Mouse (Mus musculus): ENCODE measurements around the gene Dock1. TPM values are rescaled to one million over a fixed set of nuclear protein-coding genes. Genes with fewer than 3 reads are reported as not detected.

Dock1 gene
- total and polyA plus RNA-seq, 3 experiments: not detected

DNA sequence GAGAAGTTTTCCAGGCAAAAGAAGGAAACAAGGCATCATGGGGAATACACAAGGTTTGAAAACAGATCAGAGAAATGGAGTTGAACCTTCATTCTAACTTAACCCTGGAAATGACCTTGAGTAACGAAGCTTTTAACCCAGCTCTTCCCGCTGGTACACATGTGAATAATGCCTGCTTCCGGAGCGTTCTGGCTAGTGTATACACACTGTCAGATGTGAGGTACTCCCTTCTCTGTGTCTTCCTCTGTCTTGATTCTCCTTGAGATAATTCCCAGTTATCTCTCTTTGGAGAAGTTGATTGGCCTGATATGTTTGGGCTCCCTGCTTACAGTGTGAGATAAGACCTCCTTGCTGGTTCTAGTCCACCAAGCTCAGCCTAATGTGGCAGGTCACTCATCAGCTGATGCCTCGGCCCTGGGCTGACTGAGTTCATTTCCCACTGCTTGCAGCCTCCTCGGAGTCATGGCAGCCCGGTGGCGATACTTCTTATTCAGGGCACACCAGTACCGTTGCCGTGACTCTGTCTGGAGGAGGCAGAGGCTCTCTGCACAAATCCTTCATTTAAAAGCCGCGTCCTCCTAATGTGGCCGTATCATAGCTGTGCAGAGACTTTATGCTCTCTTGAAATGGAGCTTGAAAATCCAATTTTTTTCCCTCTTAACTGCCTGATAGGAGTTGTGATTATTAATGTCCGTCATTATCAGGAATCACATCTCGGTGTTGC, 102.6 kb downstream of the Dock1 start:
- DNase-seq (ENCODE audit: extremely low read depth): no peak
- H3K79me2 ChIP-seq (replicated peaks; ENCODE audit: control insufficient read depth, extremely low read depth, insufficient read depth, poor library complexity, severe bottlenecking): no peaks in the 10 kb centered on the region
- H3K27me3 ChIP-seq (replicated peaks): no peaks in the 10 kb centered on the region
- TF ChIP-seq JUND (conservative IDR thresholded peaks at IDR 0.05; ENCODE audit: low read depth, low read length) (no peak), TBP (conservative IDR thresholded peaks at IDR 0.05; ENCODE audit: low read depth, low read length) (no peak), USF2 (conservative IDR thresholded peaks at IDR 0.05; ENCODE audit: low read depth, low read length) (no peak), ELF1 (IDR thresholded peaks at IDR 0.05; ENCODE audit: low read depth, low read length) (no peak), MXI1 (IDR thresholded peaks at IDR 0.05; ENCODE audit: low read depth, low read length) (no peak), UBTF (IDR thresholded peaks at IDR 0.05; ENCODE audit: low read depth, low read length) (no peak), CTCF (conservative IDR thresholded peaks at IDR 0.05 in 1 of 2, IDR thresholded peaks at IDR 0.05 in 1 of 2; ENCODE audit: low read depth in 2 of 2, low read length in 2 of 2) (no peak), ZKSCAN1 (IDR thresholded peaks at IDR 0.05; ENCODE audit: borderline replicate concordance, low read depth, low read length) (no peak), MAFK (IDR thresholded peaks at IDR 0.05; ENCODE audit: insufficient replicate concordance, low read length) (no peak), JUN (IDR thresholded peaks at IDR 0.05; ENCODE audit: insufficient read depth, low read depth, low read length) (no peak), ZMIZ1 (IDR thresholded peaks at IDR 0.05; ENCODE audit: low read depth, low read length) (no peak), CHD2 (IDR thresholded peaks at IDR 0.05; ENCODE audit: low read length) (no peak), SIN3A (IDR thresholded peaks at IDR 0.05; ENCODE audit: low read length) (no peak), PAX5 (IDR thresholded peaks at IDR 0.05; ENCODE audit: low read length) (no peak), ETS1 (conservative IDR thresholded peaks at IDR 0.05; ENCODE audit: low read depth, low read length) (no peak), CHD1 (IDR thresholded peaks at IDR 0.05; ENCODE audit: low read depth, low read length) (no peak)
- H3K4me2 ChIP-seq (ENCODE audit: insufficient read depth, low read depth, poor library complexity, severe bottlenecking): no peak overlapping the region
- H3K36me3 ChIP-seq (replicated peaks in 1 of 2; ENCODE audit: control insufficient read depth in 1 of 2, insufficient read depth in 1 of 2, low read length in 1 of 2): no peaks in the 10 kb centered on the region
- in situ Hi-C loops (cut with MboI; ENCODE audit: low pct_ligation_motif_present, low pct_unique_long_range_greater_than_20kb, low sequenced_read_pairs) (no loop called here), dilution Hi-C loops (cut with MboI; ENCODE audit: extremely low pct_ligation_motif_present, extremely low pct_unique_long_range_greater_than_20kb, low sequenced_read_pairs) (no loop called here)
- H3K4me3 ChIP-seq (replicated peaks in 1 of 3; ENCODE audit: low read depth in 2 of 3, low read length in 2 of 3, poor library complexity in 1 of 3): no peak overlapping the region
- H3K9ac ChIP-seq (ENCODE audit: insufficient read depth, low read depth): no peak overlapping the region
- H3K4me1 ChIP-seq (ENCODE audit: control insufficient read depth in 1 of 2, insufficient read depth in 2 of 2): no peaks in the 10 kb centered on the region
- H3K9me3 ChIP-seq (replicated peaks; ENCODE audit: low read length): peaks cover 86% of the 10 kb centered on the region
- no peak overlapping the region for H3K27ac ChIP-seq (ENCODE audit: insufficient read depth, low read depth)

DNA sequence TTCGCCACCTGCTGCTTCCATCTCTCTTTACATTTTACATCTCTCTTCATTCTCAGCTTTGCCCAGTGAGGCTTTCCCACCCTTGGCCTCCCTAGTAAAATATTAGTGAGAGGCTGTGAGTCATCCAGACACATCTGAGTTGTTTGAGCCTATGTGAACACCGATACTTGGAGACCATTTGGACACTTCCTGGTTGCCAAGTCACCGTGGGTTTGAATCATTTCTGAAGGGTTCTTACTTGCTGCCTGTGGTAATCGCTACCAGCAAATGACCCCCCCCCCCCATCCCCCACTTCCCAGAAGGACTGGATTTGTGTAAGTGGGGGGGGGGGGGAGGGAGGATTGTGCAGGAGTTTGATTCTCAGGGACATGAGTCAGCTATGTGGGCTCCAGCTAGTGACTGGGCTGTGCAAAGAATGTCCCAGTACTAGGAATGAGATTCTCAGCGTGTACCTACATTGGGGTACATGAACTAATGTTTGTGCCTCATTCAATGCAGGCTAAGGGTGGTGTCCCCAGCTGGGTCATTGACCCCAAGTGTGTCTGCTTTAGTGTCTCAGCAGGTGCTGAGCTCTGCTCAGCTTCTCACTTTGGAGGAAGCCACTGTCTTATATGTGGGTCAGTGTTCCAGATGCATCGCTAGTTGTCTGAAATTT, 103.4 kb downstream of the Dock1 start:
- H3K27ac ChIP-seq (ENCODE audit: insufficient read depth, low read depth): no peak overlapping the region
- no peak overlapping the region for H3K4me2 ChIP-seq (ENCODE audit: insufficient read depth, low read depth, poor library complexity, severe bottlenecking)
- H3K27me3 ChIP-seq (replicated peaks): no peaks in the 10 kb centered on the region
- no peak for DNase-seq (ENCODE audit: extremely low read depth)
- in situ Hi-C loops (cut with MboI; ENCODE audit: low pct_ligation_motif_present, low pct_unique_long_range_greater_than_20kb, low sequenced_read_pairs) (no loop called here), dilution Hi-C loops (cut with MboI; ENCODE audit: extremely low pct_ligation_motif_present, extremely low pct_unique_long_range_greater_than_20kb, low sequenced_read_pairs) (no loop called here)
- H3K36me3 ChIP-seq (replicated peaks in 1 of 2; ENCODE audit: control insufficient read depth in 1 of 2, insufficient read depth in 1 of 2, low read length in 1 of 2): no peaks in the 10 kb centered on the region
- H3K4me3 ChIP-seq (replicated peaks in 1 of 3; ENCODE audit: low read depth in 2 of 3, low read length in 2 of 3, poor library complexity in 1 of 3): no peak overlapping the region
- no peaks in the 10 kb centered on the region for H3K79me2 ChIP-seq (replicated peaks; ENCODE audit: control insufficient read depth, extremely low read depth, insufficient read depth, poor library complexity, severe bottlenecking)
- no peak overlapping the region for H3K9ac ChIP-seq (ENCODE audit: insufficient read depth, low read depth)
- H3K9me3 ChIP-seq (replicated peaks; ENCODE audit: low read length): peaks cover 86% of the 10 kb centered on the region
- TF ChIP-seq GABPA (IDR thresholded peaks at IDR 0.05; ENCODE audit: insufficient replicate concordance, low read depth, low read length) (no peak), ZKSCAN1 (IDR thresholded peaks at IDR 0.05; ENCODE audit: borderline replicate concordance, low read depth, low read length) (no peak), USF2 (conservative IDR thresholded peaks at IDR 0.05; ENCODE audit: low read depth, low read length) (no peak), MAZ (IDR thresholded peaks at IDR 0.05; ENCODE audit: low read depth, low read length) (no peak), SIN3A (IDR thresholded peaks at IDR 0.05; ENCODE audit: low read length) (no peak), ZNF384 (IDR thresholded peaks at IDR 0.05; ENCODE audit: low read depth, low read length) (no peak), EP300 (IDR thresholded peaks at IDR 0.05; ENCODE audit: low read length) (no peak), CHD1 (IDR thresholded peaks at IDR 0.05; ENCODE audit: low read depth, low read length) (no peak), CHD2 (IDR thresholded peaks at IDR 0.05; ENCODE audit: low read length) (no peak), UBTF (IDR thresholded peaks at IDR 0.05; ENCODE audit: low read depth, low read length) (no peak), RCOR1 (conservative IDR thresholded peaks at IDR 0.05; ENCODE audit: low read depth, low read length) (no peak), MYC (IDR thresholded peaks at IDR 0.05; ENCODE audit: low read depth, low read length) (no peak), MAFK (IDR thresholded peaks at IDR 0.05; ENCODE audit: insufficient replicate concordance, low read length) (no peak), NRF1 (IDR thresholded peaks at IDR 0.05; ENCODE audit: low read depth, low read length) (no peak)
- H3K4me1 ChIP-seq (ENCODE audit: control insufficient read depth in 1 of 2, insufficient read depth in 2 of 2): no peaks in the 10 kb centered on the region

Measured in CH12.LX (cell line).